Mouse (Mus musculus) gastrocnemius, adult 2 months (tissue): ENCODE data around the gene Pdcd2l. TPM values are rescaled to one million over a fixed set of nuclear protein-coding genes. Genes with fewer than 3 reads are reported as not detected.

ENCODE experiments used
- DNase-seq: peaks from one replicate; pipeline ENCODE4 v3.0.0; 2022
- H3K27ac ChIP-seq: fragments of 200-600 bp; 2 replicates; pipeline ENCODE4 v1.8.1; 2022; ENCODE audit warnings: mild to moderate bottlenecking
- H3K4me3 ChIP-seq: fragments of 200-600 bp; 2 replicates; pipeline ENCODE4 v1.8.1; 2022; ENCODE audit warnings: mild to moderate bottlenecking, moderate library complexity
- CTCF ChIP-seq: fragments of 200-600 bp; IDR thresholded peaks from 2 replicates; pipeline ENCODE4 v1.8.1; 2022; ENCODE audit warnings: antibody characterized with exemption, mild to moderate bottlenecking, moderate library complexity
- intact Hi-C: fragments of 180-260 bp; cut with DNase I; formaldehyde crosslinking; loops from one replicate; pipeline ENCODE4 v1.15.1; 2025
- total RNA-seq, 2 experiments: library from RNA; stranded (reverse); gene quantifications; 2 replicates each; pipeline ENCODE4 v1.2.3; 2021

Pdcd2l gene
- total RNA-seq, 2 experiments from 2014 or later: 13.8 to 19.2 TPM

DNA sequence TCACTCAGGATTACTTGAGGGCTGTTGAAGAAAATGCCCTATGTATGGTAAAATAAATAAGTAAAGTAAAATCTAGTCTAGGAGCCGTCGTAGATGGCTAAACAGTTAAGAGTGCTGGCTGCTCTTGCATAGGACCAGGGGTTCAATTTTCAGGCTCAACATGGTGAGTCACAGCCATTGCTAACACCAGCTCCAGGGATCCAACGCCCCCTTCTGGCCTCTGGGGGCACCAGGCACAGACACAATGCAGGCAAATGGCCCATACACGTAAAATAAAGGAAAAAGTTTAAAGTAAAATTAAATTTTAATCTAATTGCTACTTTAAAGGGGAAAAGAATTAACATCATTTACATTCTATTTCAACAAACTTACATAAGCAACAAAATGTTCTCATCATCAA, 29.6 kb downstream of the Pdcd2l start:
- H3K4me3 ChIP-seq: peak overlapping the region; percentile 91
- peak overlapping the region; percentile 96 for H3K27ac ChIP-seq
- intact Hi-C loops: loop anchor here (10.0 kb wide), 1 partner anchor 888 kb away; the partner anchor contains the start of gene Cebpg
- TF ChIP-seq CTCF: peak; percentile 54
- DNase-seq: peak; percentile 37

- Histone ChIP-seq H3K4me3 (no peak overlapping the region), H3K27ac (peak overlapping the region; percentile 96)
- no peak for DNase-seq
- intact Hi-C loops: loop anchor here (10.0 kb wide), 1 partner anchor 889 kb away; the partner anchor contains the start of gene Cebpg
- no peak for TF ChIP-seq CTCF
These were observed 30.5 kb downstream of the Pdcd2l start for GRCm38 (mm10) chr7:34165999-34166398.

- H3K27ac ChIP-seq: peak overlapping the region; percentile 41
- DNase-seq: no peak
- no peak overlapping the region for H3K4me3 ChIP-seq
- intact Hi-C loops: loop anchor here (10.0 kb wide), 1 partner anchor 890 kb away; the partner anchor contains the start of gene Cebpg
- TF ChIP-seq CTCF: no peak
These were observed 31.8 kb downstream of the Pdcd2l start for GRCm38 (mm10) chr7:34164671-34165070.

- DNase-seq: no peak
- peak; percentile 31; the same call in 1 of the 2 replicates for TF ChIP-seq CTCF
- Histone ChIP-seq H3K27ac (no peak overlapping the region), H3K4me3 (no peak overlapping the region)
- intact Hi-C loops: no loop called here
These were observed 37.3 kb downstream of the Pdcd2l start for GRCm38 (mm10) chr7:34159167-34159566.

DNA sequence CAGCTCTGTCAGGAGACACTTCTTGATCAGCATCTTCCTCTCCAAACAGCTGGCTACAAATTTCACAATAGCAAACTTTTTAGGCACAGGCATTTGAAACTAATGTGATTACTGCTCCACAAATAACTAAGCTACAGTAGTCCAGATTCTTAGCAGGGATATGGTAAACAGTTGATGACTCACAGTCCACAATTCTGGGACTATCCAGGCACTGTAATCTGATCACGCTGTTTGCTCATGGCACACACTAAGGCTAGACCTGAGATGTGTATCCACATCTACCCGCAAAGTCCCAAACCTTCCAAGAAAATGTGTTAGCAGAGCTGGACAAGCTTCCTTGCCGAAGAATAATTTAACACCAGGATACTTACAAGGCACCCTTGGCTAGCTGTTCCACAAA, 38.5 kb downstream of the Pdcd2l start:
- intact Hi-C loops: no loop called here
- no peak overlapping the region for H3K4me3 ChIP-seq
- no peak for TF ChIP-seq CTCF
- DNase-seq: no peak
- H3K27ac ChIP-seq: peak overlapping the region; percentile 20; the same call in 1 of the 2 replicates

GRCm38 (mm10) chr7:34147193-34147592, 49.3 kb downstream of the Pdcd2l start:
- TF ChIP-seq CTCF: no peak
- DNase-seq: no peak
- intact Hi-C loops: loop anchor here (10.0 kb wide), 1 partner anchor 668 kb away; the partner anchor contains the start of gene Chst8
- no peak overlapping the region for H3K27ac ChIP-seq
- no peak overlapping the region for H3K4me3 ChIP-seq

GRCm38 (mm10) chr7:34141123-34141522, 55.3 kb downstream of the Pdcd2l start:
- DNase-seq: no peak
- Histone ChIP-seq H3K4me3 (no peak overlapping the region), H3K27ac (no peak overlapping the region)
- intact Hi-C loops: loop anchor here (10.0 kb wide), 1 partner anchor 674 kb away; the partner anchor contains the start of gene Chst8
- no peak for TF ChIP-seq CTCF

DNA sequence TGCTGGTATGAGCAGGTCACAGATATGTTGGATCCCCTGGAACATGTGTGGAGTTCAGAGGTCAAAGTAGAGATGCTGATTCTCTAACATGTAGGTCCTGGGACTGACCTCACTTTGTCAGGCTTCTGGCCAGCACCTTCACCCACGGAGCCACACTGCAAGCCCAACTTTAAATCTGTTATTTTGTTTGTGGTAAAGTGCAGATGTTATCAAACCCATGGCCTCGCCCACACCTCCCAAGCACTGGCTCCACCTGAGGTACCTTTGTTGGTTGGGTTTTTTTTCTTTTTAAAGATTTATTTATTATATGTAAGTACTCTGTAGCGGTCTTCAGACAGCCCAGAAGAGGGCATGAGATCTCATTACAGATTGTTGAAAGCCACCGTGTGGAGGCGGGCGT, 57.0 kb downstream of the Pdcd2l start:
- no peak for DNase-seq
- intact Hi-C loops: no loop called here
- Histone ChIP-seq H3K4me3 (no peak overlapping the region), H3K27ac (no peak overlapping the region)
- TF ChIP-seq CTCF: no peak

Other genes starting within 250 kb of the Pdcd2l start
- gene Scgb2b27, start 182.7 kb downstream of the Pdcd2l start, total RNA-seq: not detected
- gene Scgb1b27, start 175.2 kb downstream of the Pdcd2l start, total RNA-seq: not detected
- gene Scgb1b30, start 101.2 kb downstream of the Pdcd2l start, total RNA-seq: not detected
- gene Wtip, start 63.4 kb downstream of the Pdcd2l start, total RNA-seq: 1 to 10 TPM; 3.2 to 3.9 TPM
- gene Uba2, start 27.1 kb downstream of the Pdcd2l start, total RNA-seq: 10 to 100 TPM; 33.4 to 38.7 TPM
- 1,000 to 10,000 TPM in 1 of 2 experiments, 100 to 1,000 TPM in 1; 882 to 1,223 TPM for gene Gpi1, start 33.7 kb upstream of the Pdcd2l start, total RNA-seq
- gene Gm6096, start 54.4 kb upstream of the Pdcd2l start, total RNA-seq: not detected
- gene 4931406P16Rik, start 116.9 kb upstream of the Pdcd2l start, total RNA-seq: 10 to 100 TPM; 36.6 to 51.9 TPM
- gene Lsm14a, start 196.7 kb upstream of the Pdcd2l start, total RNA-seq: 10 to 100 TPM; 92.8 to 96.2 TPM